Comparison of ENCODE assay signal across 26 mouse cellular contexts in genomic region chr1:129713571-129713970, GRCm38 (mm10).
"Had no signal": no experiment of that assay in that cellular context is flagged by ENCODE, and none has a peak within 500 bp of the region (broad histone marks: within the 10 kb centered on the region; RNA-seq: fewer than 3 reads in every experiment).

No protein-coding gene starts in this region.

- H3K4me3 ChIP-seq: gastrocnemius, adult 2 months; heart, embryonic 10.5 days; heart, embryonic 12.5 days; hindbrain, embryonic 10.5 days; hindbrain, embryonic 13.5 days; hindbrain, embryonic 15.5 days; kidney, embryonic 15.5 days; limb, embryonic 10.5 days; limb, embryonic 12.5 days; liver, embryonic 13.5 days; liver, embryonic 15.5 days had no signal

- H3K4me2 ChIP-seq: heart, embryonic 12.5 days; hindbrain, embryonic 13.5 days; hindbrain, embryonic 15.5 days; kidney, embryonic 15.5 days; limb, embryonic 12.5 days; liver, embryonic 11.5 days; liver, embryonic 13.5 days; liver, embryonic 15.5 days had no signal

- H3K36me3 ChIP-seq: heart, embryonic 10.5 days; heart, embryonic 12.5 days; hindbrain, embryonic 10.5 days; hindbrain, embryonic 13.5 days; hindbrain, embryonic 15.5 days; kidney, embryonic 15.5 days; limb, embryonic 10.5 days; limb, embryonic 12.5 days; liver, embryonic 13.5 days; liver, embryonic 15.5 days had no signal

- ATAC-seq: hindbrain, postnatal 0 days; intestine, embryonic 16.5 days had no signal

- DNase-seq: gastrocnemius, adult 2 months; gastrocnemius, postnatal 10 days; gastrocnemius, postnatal 25 days; heart, adult 18-20 months; heart, postnatal 10 days; heart, postnatal 4 days; kidney, adult 11 months; kidney, adult 2 months; kidney, adult 9 months; kidney, postnatal 14 days; kidney, postnatal 36 days; liver; liver, embryonic 13.5 days had no signal

- H3K4me1 ChIP-seq: heart, embryonic 10.5 days; heart, embryonic 12.5 days; hindbrain, embryonic 10.5 days; hindbrain, embryonic 13.5 days; hindbrain, embryonic 15.5 days; kidney, embryonic 15.5 days; limb, embryonic 10.5 days; limb, embryonic 12.5 days; liver, embryonic 13.5 days; liver, embryonic 15.5 days had no signal

- H3K27ac ChIP-seq: gastrocnemius, adult 2 months; heart, embryonic 10.5 days; hindbrain, embryonic 10.5 days; hindbrain, embryonic 13.5 days; hindbrain, embryonic 15.5 days; hindbrain, postnatal 0 days; kidney, embryonic 15.5 days; kidney, postnatal 0 days; limb, embryonic 10.5 days; limb, embryonic 12.5 days; liver, embryonic 13.5 days; liver, embryonic 15.5 days had no signal

- H3K9ac ChIP-seq: heart, embryonic 12.5 days; hindbrain, embryonic 13.5 days; hindbrain, embryonic 15.5 days; kidney, embryonic 15.5 days; limb, embryonic 12.5 days; liver, embryonic 13.5 days; liver, embryonic 15.5 days had no signal

- H3K9me3 ChIP-seq: heart, embryonic 10.5 days; heart, embryonic 12.5 days; hindbrain, embryonic 10.5 days; hindbrain, embryonic 13.5 days; hindbrain, embryonic 15.5 days; kidney, embryonic 15.5 days; limb, embryonic 10.5 days; limb, embryonic 12.5 days; liver, embryonic 13.5 days; liver, embryonic 15.5 days had no signal

- H3K27me3 ChIP-seq: heart, embryonic 12.5 days; hindbrain, embryonic 13.5 days; hindbrain, embryonic 15.5 days; kidney, embryonic 15.5 days; limb, embryonic 12.5 days; liver, embryonic 13.5 days; liver, embryonic 15.5 days had no signal
